Mouse (Mus musculus): ENCODE data around the gene Nxnl1. TPM values are rescaled to one million over a fixed set of nuclear protein-coding genes. Genes with fewer than 3 reads are reported as not detected.

The Nxnl1 gene
- polyA plus RNA-seq, 1 experiment from 2014 or later, result 0.07 TPM

DNA sequence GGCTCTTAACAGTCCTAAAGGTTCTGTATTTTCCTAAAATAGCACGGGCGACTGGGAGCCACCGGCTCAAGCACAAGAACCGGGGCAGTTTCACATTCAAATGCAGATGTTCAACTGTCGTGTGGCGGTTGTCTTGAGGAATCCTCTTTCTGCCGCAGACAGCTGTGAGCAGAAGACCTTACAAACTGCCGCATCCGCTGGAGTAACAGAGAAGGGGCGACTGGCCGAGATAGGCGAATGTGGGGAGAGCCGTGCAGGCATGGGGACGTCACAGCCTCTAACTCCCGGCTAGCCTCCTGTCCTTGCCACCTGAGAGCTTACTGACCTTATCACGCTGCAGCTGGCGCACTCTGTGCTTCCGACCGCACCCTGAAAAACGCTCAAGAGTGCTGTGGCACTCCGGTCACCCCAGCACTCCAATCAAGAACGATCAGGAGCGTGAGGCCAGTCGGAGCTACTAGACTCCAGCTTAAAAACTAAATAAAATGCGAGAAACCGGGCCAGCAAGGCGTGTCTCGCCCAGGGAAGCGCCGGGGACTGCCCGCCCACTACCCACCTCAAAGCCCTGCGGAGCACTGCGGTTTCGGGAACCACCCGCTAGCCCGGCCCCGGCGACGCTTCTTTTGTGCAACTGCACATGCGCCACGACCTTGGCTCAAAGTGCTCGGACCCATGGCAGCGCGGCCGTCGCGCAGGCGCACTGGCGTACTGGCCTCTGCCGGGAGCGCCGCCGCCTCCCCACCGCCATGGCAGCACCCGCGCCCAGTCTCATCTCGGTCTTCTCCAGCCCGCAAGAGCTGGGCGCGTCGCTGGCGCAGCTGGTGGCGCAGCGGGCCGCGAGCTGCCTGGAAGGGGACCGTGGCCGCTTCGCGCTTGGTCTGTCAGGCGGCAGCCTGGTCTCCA lies 25.3 kb upstream of the Nxnl1 start, which contains the start of gene Pgls:
Gene Pgls (plus strand): TSS at position 706 of the 903 bp plus-strand sequence.
- H3K9me3 ChIP-seq (ENCODE audit: control insufficient read depth, low read length), result no peaks in the 10 kb centered on the region
- H3K36me3 ChIP-seq (ENCODE audit: control insufficient read depth, insufficient read depth, low read length), result peaks cover 17% of the 10 kb centered on the region; the same call in 1 of the 2 replicates
- no peaks in the 10 kb centered on the region for H3K27me3 ChIP-seq (replicated peaks; ENCODE audit: control insufficient read depth, insufficient read depth, low read length)
- peak within 1 kb of the TSS; percentile 97 for H3K27ac ChIP-seq (replicated peaks; ENCODE audit: low read depth, low read length)
- H3K4me1 ChIP-seq (ENCODE audit: control insufficient read depth, insufficient read depth, low read length), result peaks cover 13% of the 10 kb centered on the region
- DNase-seq (ENCODE audit: low spot score) (peak; percentile 97), ATAC-seq (ENCODE audit: low read depth) (peak; percentile 89)
- H3K4me2 ChIP-seq (ENCODE audit: low read depth, low read length), result peak within 1 kb of the TSS; percentile 96
- peak within 1 kb of the TSS; percentile 90 for H3K4me3 ChIP-seq (ENCODE audit: low read depth, low read length)
- WGBS, result under 1% methylated on average over 53 of the region's 71 CpGs
- H3K9ac ChIP-seq (ENCODE audit: low read depth, low read length), result peak within 1 kb of the TSS; percentile 96

DNA sequence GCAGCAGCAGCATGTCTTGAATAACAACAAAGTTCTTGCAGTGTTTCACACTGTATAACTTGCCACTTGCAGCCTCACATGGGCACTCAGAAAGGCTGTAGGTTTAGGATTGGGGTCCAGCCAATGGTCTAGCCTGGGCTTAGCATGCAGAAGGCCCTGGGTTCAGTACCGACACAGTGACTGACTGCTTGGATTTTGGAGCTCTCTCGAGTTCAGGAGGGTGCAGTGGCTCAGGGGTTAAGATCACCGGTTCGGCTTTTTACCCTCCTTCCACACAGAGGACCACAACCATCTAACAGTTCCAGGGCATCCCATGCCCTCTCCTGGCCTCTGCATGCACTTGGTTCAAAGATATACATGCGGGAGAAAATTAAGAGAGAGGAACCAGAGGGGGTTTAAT lies 24.6 kb upstream of the Nxnl1 start:
- H3K9me3 ChIP-seq (ENCODE audit: control insufficient read depth, low read length), result no peaks in the 10 kb centered on the region
- peaks cover 22% of the 10 kb centered on the region for H3K36me3 ChIP-seq (ENCODE audit: control insufficient read depth, insufficient read depth, low read length)
- peak overlapping the region; percentile 97 for H3K27ac ChIP-seq (replicated peaks; ENCODE audit: low read depth, low read length)
- H3K4me1 ChIP-seq (ENCODE audit: control insufficient read depth, insufficient read depth, low read length), result peaks cover 13% of the 10 kb centered on the region
- H3K9ac ChIP-seq (ENCODE audit: low read depth, low read length), result peak overlapping the region; percentile 96
- DNase-seq (ENCODE audit: low spot score), result no peak
- 20% methylated on average over 5 of the region's 5 CpGs for WGBS
- ATAC-seq (ENCODE audit: low read depth), result no peak
- no peaks in the 10 kb centered on the region for H3K27me3 ChIP-seq (replicated peaks; ENCODE audit: control insufficient read depth, insufficient read depth, low read length)
- peak overlapping the region; percentile 96 for H3K4me2 ChIP-seq (ENCODE audit: low read depth, low read length)
- H3K4me3 ChIP-seq (ENCODE audit: low read depth, low read length), result peak overlapping the region; percentile 90

DNA sequence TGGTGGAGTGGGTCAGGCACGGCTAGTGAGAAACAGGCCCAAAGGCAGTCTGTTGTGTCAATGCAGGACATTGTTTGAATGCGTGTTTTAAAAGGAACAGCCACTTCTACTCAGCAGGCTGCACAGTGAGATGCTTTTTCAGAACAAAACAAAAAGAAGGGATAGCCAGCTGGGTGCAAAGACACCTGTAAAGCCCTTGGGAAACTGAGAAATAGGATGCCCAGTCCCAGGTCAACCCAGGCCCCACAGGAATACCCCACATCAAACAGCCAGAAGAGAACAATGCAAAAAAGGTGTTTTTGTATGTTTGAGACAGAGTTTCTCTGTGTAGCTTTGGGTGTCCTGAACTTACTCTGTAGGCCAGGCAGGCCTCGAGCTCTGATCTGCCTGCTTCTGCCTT lies 22.4 kb upstream of the Nxnl1 start:
- DNase-seq (ENCODE audit: low spot score) (no peak), ATAC-seq (ENCODE audit: low read depth) (no peak)
- Histone ChIP-seq H3K4me3 (ENCODE audit: low read depth, low read length) (no peak overlapping the region), H3K4me1 (ENCODE audit: control insufficient read depth, insufficient read depth, low read length) (peaks cover 13% of the 10 kb centered on the region), H3K9ac (ENCODE audit: low read depth, low read length) (no peak overlapping the region), H3K9me3 (ENCODE audit: control insufficient read depth, low read length) (no peaks in the 10 kb centered on the region), H3K36me3 (ENCODE audit: control insufficient read depth, insufficient read depth, low read length) (peaks cover 32% of the 10 kb centered on the region), H3K27me3 (replicated peaks; ENCODE audit: control insufficient read depth, insufficient read depth, low read length) (no peaks in the 10 kb centered on the region), H3K27ac (replicated peaks; ENCODE audit: low read depth, low read length) (no peak overlapping the region), H3K4me2 (ENCODE audit: low read depth, low read length) (no peak overlapping the region)
- WGBS, result 80% methylated on average over 3 of the region's 3 CpGs

DNA sequence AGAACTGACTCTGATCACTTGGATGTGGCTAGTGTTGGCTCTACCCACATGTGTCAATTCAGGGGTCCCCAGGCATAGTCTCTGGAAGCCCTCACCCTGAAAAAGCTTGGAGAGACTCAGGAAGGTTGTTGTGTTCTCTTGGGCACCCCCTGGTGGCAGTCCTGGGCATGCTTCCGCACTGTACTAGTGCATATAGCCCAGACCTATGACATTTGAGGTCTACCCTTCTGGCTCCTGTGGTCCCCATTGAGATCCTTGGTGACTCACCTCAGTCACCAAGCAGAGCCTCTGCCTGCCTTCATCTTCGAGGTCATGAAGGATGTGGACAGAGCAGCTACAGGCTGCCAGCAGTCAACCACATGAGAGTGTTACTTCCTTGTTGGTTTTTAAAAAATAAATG lies 20.5 kb upstream of the Nxnl1 start:
- H3K27me3 ChIP-seq (replicated peaks; ENCODE audit: control insufficient read depth, insufficient read depth, low read length), result no peaks in the 10 kb centered on the region
- peaks cover 4% of the 10 kb centered on the region for H3K4me1 ChIP-seq (ENCODE audit: control insufficient read depth, insufficient read depth, low read length)
- WGBS, result 79% methylated on average over 2 of the region's 2 CpGs
- H3K4me2 ChIP-seq (ENCODE audit: low read depth, low read length), result no peak overlapping the region
- H3K36me3 ChIP-seq (ENCODE audit: control insufficient read depth, insufficient read depth, low read length), result peaks cover 32% of the 10 kb centered on the region
- H3K9me3 ChIP-seq (ENCODE audit: control insufficient read depth, low read length), result no peaks in the 10 kb centered on the region
- no peak for ATAC-seq (ENCODE audit: low read depth)
- H3K4me3 ChIP-seq (ENCODE audit: low read depth, low read length), result no peak overlapping the region
- no peak overlapping the region for H3K27ac ChIP-seq (replicated peaks; ENCODE audit: low read depth, low read length)
- peak; percentile 22 for DNase-seq (ENCODE audit: low spot score)
- H3K9ac ChIP-seq (ENCODE audit: low read depth, low read length), result no peak overlapping the region

DNA sequence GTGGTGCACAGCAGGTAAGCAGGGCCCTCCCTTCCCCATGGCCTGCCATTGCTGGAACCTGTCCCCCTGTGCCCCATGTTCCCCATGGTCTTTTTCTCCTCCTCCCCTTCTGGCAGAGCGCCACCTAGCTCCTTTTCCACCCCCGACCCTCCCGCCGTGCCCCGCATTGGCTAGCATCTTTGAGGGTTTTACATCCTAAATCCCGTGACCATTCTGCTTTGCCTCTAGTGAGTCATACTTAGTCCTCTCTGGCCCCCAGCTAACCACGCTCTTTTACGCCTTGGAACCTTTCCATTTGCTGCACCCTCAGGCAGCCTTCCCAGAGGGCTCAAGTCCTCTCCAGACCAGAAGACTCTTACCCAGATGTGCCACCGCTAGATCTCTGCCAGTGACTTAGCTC lies 13.8 kb upstream of the Nxnl1 start:
- H3K36me3 ChIP-seq (ENCODE audit: control insufficient read depth, insufficient read depth, low read length), result peaks cover 12% of the 10 kb centered on the region; the same call in 1 of the 2 replicates
- DNase-seq (ENCODE audit: low spot score), result peak; percentile 20
- H3K4me2 ChIP-seq (ENCODE audit: low read depth, low read length), result no peak overlapping the region
- no peak overlapping the region for H3K4me3 ChIP-seq (ENCODE audit: low read depth, low read length)
- H3K4me1 ChIP-seq (ENCODE audit: control insufficient read depth, insufficient read depth, low read length), result no peaks in the 10 kb centered on the region
- WGBS, result 41% methylated on average over 9 of the region's 9 CpGs
- no peak overlapping the region for H3K27ac ChIP-seq (replicated peaks; ENCODE audit: low read depth, low read length)
- no peak for ATAC-seq (ENCODE audit: low read depth)
- no peak overlapping the region for H3K9ac ChIP-seq (ENCODE audit: low read depth, low read length)
- no peaks in the 10 kb centered on the region for H3K9me3 ChIP-seq (ENCODE audit: control insufficient read depth, low read length)
- no peaks in the 10 kb centered on the region for H3K27me3 ChIP-seq (replicated peaks; ENCODE audit: control insufficient read depth, insufficient read depth, low read length)

DNA sequence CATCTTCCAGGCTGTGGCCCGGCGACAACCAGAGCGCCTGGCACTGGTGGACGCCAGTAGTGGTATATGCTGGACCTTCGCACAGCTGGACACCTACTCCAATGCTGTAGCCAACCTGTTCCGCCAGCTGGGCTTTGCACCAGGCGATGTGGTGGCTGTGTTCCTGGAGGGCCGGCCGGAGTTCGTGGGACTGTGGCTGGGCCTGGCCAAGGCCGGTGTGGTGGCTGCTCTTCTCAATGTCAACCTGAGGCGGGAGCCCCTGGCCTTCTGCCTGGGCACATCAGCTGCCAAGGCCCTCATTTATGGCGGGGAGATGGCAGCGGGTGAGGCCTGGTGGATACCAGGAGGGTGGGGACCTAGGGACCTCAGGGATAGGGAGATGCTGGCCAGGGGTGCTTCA lies 13.1 kb upstream of the Nxnl1 start:
- DNase-seq (ENCODE audit: low spot score), result no peak
- no peak overlapping the region for H3K4me3 ChIP-seq (ENCODE audit: low read depth, low read length)
- no peaks in the 10 kb centered on the region for H3K4me1 ChIP-seq (ENCODE audit: control insufficient read depth, insufficient read depth, low read length)
- ATAC-seq (ENCODE audit: low read depth), result no peak
- H3K9me3 ChIP-seq (ENCODE audit: control insufficient read depth, low read length), result no peaks in the 10 kb centered on the region
- peaks cover 4% of the 10 kb centered on the region; the same call in 1 of the 2 replicates for H3K36me3 ChIP-seq (ENCODE audit: control insufficient read depth, insufficient read depth, low read length)
- H3K27ac ChIP-seq (replicated peaks; ENCODE audit: low read depth, low read length), result no peak overlapping the region
- WGBS, result 85% methylated on average over 13 of the region's 14 CpGs
- no peak overlapping the region for H3K9ac ChIP-seq (ENCODE audit: low read depth, low read length)
- H3K4me2 ChIP-seq (ENCODE audit: low read depth, low read length), result no peak overlapping the region
- H3K27me3 ChIP-seq (replicated peaks; ENCODE audit: control insufficient read depth, insufficient read depth, low read length), result no peaks in the 10 kb centered on the region

DNA sequence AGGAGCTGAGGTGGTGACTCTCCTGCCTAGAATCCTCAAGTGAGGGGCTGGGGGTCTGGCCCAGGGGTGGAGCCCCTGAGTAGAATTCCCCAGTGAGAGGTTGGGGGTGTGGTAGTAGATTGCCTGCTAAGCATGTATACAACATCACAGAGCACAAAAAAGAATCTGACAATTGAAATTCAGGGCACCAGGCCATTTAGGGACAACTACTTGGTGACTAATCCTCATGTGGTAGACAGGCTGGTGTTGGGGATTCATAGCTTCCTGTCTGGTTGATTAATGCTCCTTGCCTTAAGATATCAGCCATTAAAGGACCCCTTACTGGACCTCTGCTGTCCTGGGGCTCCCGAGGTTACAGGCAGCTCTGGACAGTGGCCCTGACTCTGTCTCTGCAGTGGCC lies 12.6 kb upstream of the Nxnl1 start:
- Histone ChIP-seq H3K9me3 (ENCODE audit: control insufficient read depth, low read length) (no peaks in the 10 kb centered on the region), H3K9ac (ENCODE audit: low read depth, low read length) (no peak overlapping the region), H3K4me2 (ENCODE audit: low read depth, low read length) (no peak overlapping the region), H3K4me3 (ENCODE audit: low read depth, low read length) (no peak overlapping the region), H3K27me3 (replicated peaks; ENCODE audit: control insufficient read depth, insufficient read depth, low read length) (no peaks in the 10 kb centered on the region), H3K27ac (replicated peaks; ENCODE audit: low read depth, low read length) (no peak overlapping the region), H3K36me3 (ENCODE audit: control insufficient read depth, insufficient read depth, low read length) (no peaks in the 10 kb centered on the region), H3K4me1 (ENCODE audit: control insufficient read depth, insufficient read depth, low read length) (no peaks in the 10 kb centered on the region)
- ATAC-seq (ENCODE audit: low read depth), result no peak
- WGBS, result 93% methylated on average over 1 of the region's 1 CpGs
- no peak for DNase-seq (ENCODE audit: low spot score)

DNA sequence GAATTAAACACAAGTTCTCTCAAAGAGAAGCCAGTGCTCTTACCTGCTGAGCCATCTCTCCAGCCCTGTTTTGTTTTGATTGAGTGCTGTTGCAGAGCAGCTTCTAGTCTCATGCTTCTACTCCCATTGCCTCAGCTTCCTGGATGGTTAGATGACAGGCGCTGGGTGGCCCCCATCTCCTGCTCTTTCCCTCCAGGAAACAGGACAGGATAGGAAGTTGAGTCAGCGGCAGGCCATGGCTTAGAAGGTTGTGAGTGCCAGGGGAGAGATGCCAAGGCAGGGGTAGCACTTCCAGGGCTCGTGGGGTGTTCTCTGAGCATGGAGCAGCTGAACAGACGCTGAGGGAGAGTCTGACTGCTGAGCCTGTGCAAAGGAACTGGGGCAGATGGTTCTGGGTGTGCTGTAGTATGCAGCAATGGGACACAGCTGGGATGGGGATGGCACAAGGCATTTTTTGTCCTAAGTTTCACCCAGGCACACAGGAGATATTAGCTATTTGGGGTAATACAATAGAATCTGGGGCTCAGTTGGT lies 11.5 kb upstream of the Nxnl1 start:
- Histone ChIP-seq H3K36me3 (ENCODE audit: control insufficient read depth, insufficient read depth, low read length) (no peaks in the 10 kb centered on the region), H3K4me1 (ENCODE audit: control insufficient read depth, insufficient read depth, low read length) (0 out of 2 replicates have a peak, but pooled peaks cover under 1% of the 10 kb centered on the region), H3K4me2 (ENCODE audit: low read depth, low read length) (no peak overlapping the region), H3K9me3 (ENCODE audit: control insufficient read depth, low read length) (no peaks in the 10 kb centered on the region), H3K27ac (replicated peaks; ENCODE audit: low read depth, low read length) (no peak overlapping the region), H3K4me3 (ENCODE audit: low read depth, low read length) (no peak overlapping the region), H3K27me3 (replicated peaks; ENCODE audit: control insufficient read depth, insufficient read depth, low read length) (no peaks in the 10 kb centered on the region), H3K9ac (ENCODE audit: low read depth, low read length) (no peak overlapping the region)
- DNase-seq (ENCODE audit: low spot score), result no peak
- 59% methylated on average over 4 of the region's 4 CpGs for WGBS
- ATAC-seq (ENCODE audit: low read depth), result no peak
